Mouse (Mus musculus) small intestine, adult 2 months (tissue): ENCODE data around the gene Mtif3.

Source experiments
- CTCF ChIP-seq: fragments of 200-500 bp; IDR thresholded peaks from 2 replicates; pipeline ENCODE4 v1.5.1; 2012; ENCODE audit warnings: low read depth, mild to moderate bottlenecking, control low read depth, inconsistent platforms, low read length, moderate library complexity, mixed read lengths; ENCODE audit not compliant: insufficient replicate concordance, insufficient read length; ENCODE audit errors: extremely low read depth
- POLR2A ChIP-seq: fragments of 200-500 bp; IDR thresholded peaks from 2 replicates; pipeline ENCODE4 v1.6.1; 2012; ENCODE audit warnings: low read depth, mild to moderate bottlenecking, control low read depth, inconsistent platforms, low read length, moderate library complexity

DNA sequence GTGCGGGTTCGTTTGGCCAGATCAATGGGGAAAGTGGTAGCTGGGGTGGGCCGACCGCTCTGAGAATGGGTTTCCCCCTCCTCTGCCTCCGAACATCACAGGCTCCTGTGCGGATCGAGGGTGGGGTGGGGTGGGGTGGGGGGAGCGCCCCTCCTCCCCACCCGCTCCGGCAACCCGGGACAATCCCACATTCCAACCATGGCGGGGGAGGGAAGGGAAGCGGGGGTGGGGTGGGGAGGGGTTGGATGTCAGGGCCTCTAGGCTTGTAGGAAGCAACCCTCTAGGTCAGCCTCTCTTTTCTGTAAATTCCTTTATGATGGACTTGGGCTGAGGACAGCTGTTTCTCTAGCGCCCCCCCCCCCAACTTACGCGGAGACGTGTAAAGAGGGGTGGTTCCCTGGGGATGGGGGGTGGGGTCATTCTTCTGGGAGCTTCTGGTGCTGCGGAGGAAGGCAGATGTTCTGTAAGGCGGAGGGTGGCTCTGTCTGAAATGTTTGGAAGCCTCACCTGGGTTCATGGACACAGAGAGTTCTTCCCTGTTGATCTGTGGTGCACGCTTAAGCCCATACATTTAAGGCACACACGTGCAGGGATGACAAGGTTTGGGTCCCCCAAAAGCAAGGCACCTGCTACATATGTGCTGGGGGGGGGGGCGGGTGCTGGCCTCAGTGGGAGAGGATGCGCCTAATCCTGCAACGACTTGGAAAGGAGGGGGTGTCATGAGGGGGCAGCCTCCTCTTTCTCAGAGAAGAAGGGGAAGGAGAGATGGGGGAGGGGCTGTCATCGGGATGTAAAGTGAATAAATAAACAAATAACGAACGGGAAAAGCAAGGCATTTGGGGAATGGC lies 43.1 kb downstream of the Mtif3 start:
- TF ChIP-seq CTCF = no peak
- TF ChIP-seq POLR2A = no peak
